Mouse (Mus musculus) induced T-regulatory cell, adult 2 months (primary cell): Measurements from ENCODE around the gene Gm16427.
"Not testable (repeated sequence)": the region's sequence is repeated elsewhere in the genome, so short reads cannot be mapped to it uniquely, and the experiment has no call there.

Source experiments
- DNase-seq: peaks from one replicate; pipeline ENCODE4 v3.0.0-alpha.2; 2012; ENCODE audit warnings: low read depth

The Gm16427 gene

DNA sequence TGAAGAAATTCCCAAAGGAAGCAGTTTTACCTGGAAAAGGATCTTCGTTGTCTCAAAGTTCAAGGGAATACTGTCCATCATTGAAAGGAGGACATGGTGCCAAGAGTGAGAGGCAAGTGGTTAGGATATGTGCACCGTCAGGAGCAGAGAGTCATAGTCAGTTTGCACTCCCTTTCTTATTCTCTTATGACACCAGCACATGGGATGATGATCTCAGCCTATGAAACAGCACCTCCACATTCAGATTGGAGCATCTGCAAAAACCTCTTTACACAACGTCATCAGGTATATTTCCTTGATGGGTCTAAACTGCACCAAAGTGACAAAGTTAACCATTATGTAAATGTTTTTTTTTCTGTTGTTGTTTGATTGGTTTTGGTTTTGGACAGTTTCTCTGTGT is at the start of gene Gm16427:
TSS of gene Gm16427 (minus strand) at position 101 of the 400 bp plus-strand sequence.
- not testable (repeated sequence) for DNase-seq
